ENCODE assay signal across 11 mouse cellular contexts in genomic region chr12:108395285-108395660, GRCm38 (mm10). TPM values are rescaled to one million over a fixed set of nuclear protein-coding genes. Genes with fewer than 3 reads are reported as not detected.
DNase-seq lines count a peak whose midpoint lies in the region; ATAC-seq and TF ChIP-seq lines count a peak whose summit lies in the region.
"Had no signal": no experiment of that assay in that cellular context is flagged by ENCODE, and none has a peak within 500 bp of the region (broad histone marks: within the 10 kb centered on the region; RNA-seq: fewer than 3 reads in every experiment).

No protein-coding gene starts in this region.

- TF ChIP-seq CTCF in layer of hippocampus, adult 2 months (conservative IDR thresholded peaks at IDR 0.05): no peak
- TF ChIP-seq CTCF in embryonic fibroblast, embryonic 13.5 days (IDR thresholded peaks at IDR 0.05; ENCODE audit: borderline replicate concordance, insufficient read depth, low read length): no peak
- TF ChIP-seq CTCF in midbrain, postnatal 0 days (IDR thresholded peaks at IDR 0.05): no peak

- no peaks in the 10 kb centered on the region for H3K27me3 ChIP-seq in hindbrain, embryonic 12.5 days
- no peaks in the 10 kb centered on the region for H3K27me3 ChIP-seq in midbrain, postnatal 0 days (ENCODE audit: insufficient read depth, low read length)

- peak overlapping the region; percentile 73 for H3K27ac ChIP-seq in layer of hippocampus, adult 2 months
- peak overlapping the region; percentile 71 for H3K27ac ChIP-seq in embryonic fibroblast, embryonic 13.5 days (ENCODE audit: insufficient read depth, low read length)
- H3K27ac ChIP-seq in hindbrain, embryonic 12.5 days: peak overlapping the region; percentile 82
- H3K27ac ChIP-seq in midbrain, postnatal 0 days (ENCODE audit: low read depth, low read length): peak overlapping the region; percentile 62
- H3K27ac ChIP-seq: liver, embryonic 14.5 days had no signal

- H3K4me1 ChIP-seq in embryonic fibroblast, embryonic 13.5 days (ENCODE audit: control insufficient read depth, insufficient read depth, low read length): peaks cover 41% of the 10 kb centered on the region
- H3K4me1 ChIP-seq in hindbrain, embryonic 12.5 days: peaks cover 36% of the 10 kb centered on the region
- H3K4me1 ChIP-seq in midbrain, postnatal 0 days (ENCODE audit: insufficient read depth, low read length): peaks cover 18% of the 10 kb centered on the region

- no peak overlapping the region for H3K4me3 ChIP-seq in layer of hippocampus, adult 2 months
- H3K4me3 ChIP-seq in embryonic fibroblast, embryonic 13.5 days (ENCODE audit: insufficient read depth, low read length): no peak overlapping the region
- H3K4me3 ChIP-seq in hindbrain, embryonic 12.5 days: no peak overlapping the region
- H3K4me3 ChIP-seq in midbrain, postnatal 0 days (ENCODE audit: low read depth, low read length): no peak overlapping the region

- 72% methylated on average over 6 of the region's 6 CpGs for WGBS in hindbrain, embryonic 12.5 days
- 74% methylated on average over 6 of the region's 6 CpGs for WGBS in midbrain, postnatal 0 days

- H3K9ac ChIP-seq in hindbrain, embryonic 12.5 days: no peak overlapping the region
- H3K9ac ChIP-seq in midbrain, postnatal 0 days (replicated peaks; ENCODE audit: low read length, poor library complexity, severe bottlenecking): no peak overlapping the region
- H3K9ac ChIP-seq: liver, embryonic 14.5 days had no signal

- no peak for ATAC-seq in hindbrain, embryonic 12.5 days (ENCODE audit: low FRiP score)
- ATAC-seq in midbrain, postnatal 0 days (ENCODE audit: low FRiP score): no peak

- H3K4me2 ChIP-seq in hindbrain, embryonic 12.5 days (replicated peaks): no peak overlapping the region
- no peak overlapping the region for H3K4me2 ChIP-seq in midbrain, postnatal 0 days (ENCODE audit: low read depth, low read length, poor library complexity, severe bottlenecking)

- no peaks in the 10 kb centered on the region for H3K36me3 ChIP-seq in hindbrain, embryonic 12.5 days
- no peaks in the 10 kb centered on the region for H3K36me3 ChIP-seq in midbrain, postnatal 0 days (ENCODE audit: insufficient read depth, low read length)

- DNase-seq in layer of hippocampus, adult 2 months (ENCODE audit: low spot score in 2 of 2): no peak
- DNase-seq in layer of hippocampus, adult 18-20 months (ENCODE audit: low spot score in 2 of 2): no peak
- peak; percentile 24 for DNase-seq in midbrain, postnatal 0 days (ENCODE audit: low spot score)
- no peak for DNase-seq in adrenal gland, adult (ENCODE audit: inconsistent age in 2 of 2, low spot score in 1 of 2)
- no peak for DNase-seq in right cerebral cortex, postnatal 14 days
- DNase-seq in adrenal gland, adult 2 months: no peak
- DNase-seq: cerebellum, adult 9-10 months had no signal

- TF ChIP-seq POLR2A in embryonic fibroblast, embryonic 13.5 days (IDR thresholded peaks at IDR 0.05; ENCODE audit: low read depth, low read length): no peak

- H3K9me3 ChIP-seq in hindbrain, embryonic 12.5 days (replicated peaks): no peaks in the 10 kb centered on the region
- H3K9me3 ChIP-seq in midbrain, postnatal 0 days (ENCODE audit: low read length): no peaks in the 10 kb centered on the region

RNA-seq across cellular contexts. Expression of gene Eml1, which starts 24.5 kb away (rescaled TPM):
- 10 to 100 TPM; 46.6 to 47.4 TPM for total RNA-seq in layer of hippocampus, adult 2 months (2021)
- 10 to 100 TPM; 46.1 to 50.2 TPM for total RNA-seq in layer of hippocampus, adult 18-20 months (2021)
- polyA plus RNA-seq in embryonic fibroblast, embryonic 13.5 days (2011; ENCODE audit: insufficient read length, low read depth, missing spikeins): 40.5 and 48.0 TPM in 2 replicates
- 71.8 and 73.0 TPM in 2 replicates for polyA plus RNA-seq in hindbrain, embryonic 12.5 days (2016; fragmentation: Nextera tagmentation; extraction: Ambion mirVana)
- 43.9 and 52.0 TPM in 2 replicates for total RNA-seq in midbrain, postnatal 0 days (2014; rRNA removed)
- 34.0 and 37.4 TPM in 2 replicates for polyA plus RNA-seq in midbrain, postnatal 0 days (2015; fragmentation: Nextera tagmentation; extraction: Ambion mirVana)
- 10 to 100 TPM; 17.5 to 29.6 TPM for total RNA-seq in adrenal gland, adult 2 months (2021)
- 13.3 and 13.5 TPM in 2 replicates for polyA plus RNA-seq in adrenal gland, adult 2 months (2012; rRNA removed)
- total RNA-seq: megakaryocyte progenitor cell, adult 5-6 weeks had no signal
